Mouse (Mus musculus) liver, adult 2 months (tissue): Measurements from ENCODE around the gene Tmcc2.

Source experiments
- CTCF ChIP-seq: fragments of 200-500 bp; IDR thresholded peaks from 2 replicates; pipeline ENCODE4 v1.5.1; 2011; ENCODE audit warnings: low read depth, low read length, control low read depth
- POLR2A ChIP-seq: fragments of 200-500 bp; IDR thresholded peaks from 2 replicates; pipeline ENCODE4 v1.6.1; 2011; ENCODE audit warnings: low read length, control low read depth; ENCODE audit not compliant: insufficient read depth; ENCODE audit errors: extremely low read depth

DNA sequence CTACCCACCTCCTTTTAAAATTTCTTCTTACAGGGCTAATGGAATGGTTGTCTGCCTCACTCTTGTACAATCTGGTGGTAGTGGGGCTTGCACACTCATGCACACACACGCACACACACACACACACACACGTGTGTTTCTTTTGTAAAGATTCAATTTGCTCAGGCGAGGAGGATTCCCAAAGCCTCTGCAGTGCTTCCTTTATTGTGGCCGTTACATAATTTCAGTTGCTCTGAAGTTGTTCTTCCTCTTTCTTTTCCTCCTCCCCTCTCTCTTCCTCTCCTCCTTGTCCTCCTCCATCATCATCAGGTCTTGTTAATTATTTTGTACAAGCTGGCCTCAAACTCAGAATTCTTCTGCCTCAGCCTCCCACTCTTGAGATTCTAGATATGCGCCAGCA lies 46.3 kb upstream of the Tmcc2 start:
- no peak for TF ChIP-seq CTCF
- TF ChIP-seq POLR2A, result no peak
